Mouse (Mus musculus) hindbrain, postnatal 0 days (tissue): Measurements from ENCODE around the gene C130073F10Rik. TPM values are rescaled to one million over a fixed set of nuclear protein-coding genes. Genes with fewer than 3 reads are reported as not detected.
A peak's percentile ranks its signal among the peaks of the same experiment; 100 is the strongest.
"Not testable (repeated sequence)": the region's sequence is repeated elsewhere in the genome, so short reads cannot be mapped to it uniquely, and the experiment has no call there.

Experiments
- ATAC-seq: fragments of 200-750 bp; cut with Nextera tagmentation; 2 replicates; pipeline ENCODE4 v1.8.0; 2017; ENCODE audit warnings: mild to moderate bottlenecking, moderate TSS enrichment, moderate library complexity
- DNase-seq: peaks from one replicate; pipeline ENCODE4 v3.0.0-alpha.2; 2015; ENCODE audit warnings: low spot score
- H3K27ac ChIP-seq: fragments of 300-500 bp; sonication (generic); 2 replicates; pipeline ENCODE4 v1.5.1; 2014; ENCODE audit warnings: mild to moderate bottlenecking
- H3K27me3 ChIP-seq: fragments of 300-500 bp; sonication (generic); 2 replicates; pipeline ENCODE4 v1.6.1; 2014; ENCODE audit warnings: low read length, mixed read lengths; ENCODE audit not compliant: insufficient read depth
- H3K36me3 ChIP-seq: fragments of 300-500 bp; sonication (generic); 2 replicates; pipeline ENCODE4 v1.6.1; 2014; ENCODE audit warnings: low read length, mixed read lengths; ENCODE audit not compliant: insufficient read depth
- H3K4me1 ChIP-seq: fragments of 300-500 bp; sonication (generic); 2 replicates; pipeline ENCODE4 v1.6.1; 2014; ENCODE audit warnings: antibody characterized with exemption, low read length, mixed read lengths; ENCODE audit not compliant: insufficient read depth
- H3K4me2 ChIP-seq: fragments of 300-500 bp; sonication (generic); 2 replicates; pipeline ENCODE4 v1.6.1; 2014; ENCODE audit warnings: low read depth, mild to moderate bottlenecking, low read length, moderate library complexity, mixed read lengths
- H3K4me3 ChIP-seq: fragments of 300-500 bp; sonication (generic); 2 replicates; pipeline ENCODE4 v1.5.1; 2014; ENCODE audit warnings: low read length
- H3K9ac ChIP-seq: fragments of 300-500 bp; sonication (generic); replicated peaks from 2 replicates; pipeline ENCODE4 v1.6.1; 2014; ENCODE audit warnings: mild to moderate bottlenecking, low read length, moderate library complexity, mixed read lengths
- H3K9me3 ChIP-seq: fragments of 300-500 bp; sonication (generic); 2 replicates; pipeline ENCODE4 v1.6.1; 2016; ENCODE audit warnings: low read length, mixed read lengths
- CTCF ChIP-seq: IDR thresholded peaks from 2 replicates; pipeline ENCODE4 v1.5.1; 2016; ENCODE audit warnings: antibody characterized with exemption, control low read depth, low read depth
- WGBS: fragments of 180-500 bp; shearing (Covaris S2); extraction: QIAGEN DNeasy Blood & Tissue Kit; methylation state at CpG from one replicate; pipeline ENCODE4 v1.1.7; 2014; 5-methylcytosine and 5-hydroxymethylcytosine counted together
- polyA plus RNA-seq: library from polyadenylated mRNA; unstranded; fragments of >200 nt; fragmentation: Nextera tagmentation; extraction: Ambion mirVana; gene quantifications from 2 replicates; pipeline ENCODE4 v1.2.1, GENCODE M21; 2015
- total RNA-seq: library from RNA; depleted of rRNA; stranded (reverse); fragments of >200 nt; gene quantifications from 2 replicates; pipeline ENCODE4 v1.2.3, GENCODE M21; 2014; rRNA removed

The C130073F10Rik gene
- total and polyA plus RNA-seq, 2 experiments from 2014 or later: not detected

DNA sequence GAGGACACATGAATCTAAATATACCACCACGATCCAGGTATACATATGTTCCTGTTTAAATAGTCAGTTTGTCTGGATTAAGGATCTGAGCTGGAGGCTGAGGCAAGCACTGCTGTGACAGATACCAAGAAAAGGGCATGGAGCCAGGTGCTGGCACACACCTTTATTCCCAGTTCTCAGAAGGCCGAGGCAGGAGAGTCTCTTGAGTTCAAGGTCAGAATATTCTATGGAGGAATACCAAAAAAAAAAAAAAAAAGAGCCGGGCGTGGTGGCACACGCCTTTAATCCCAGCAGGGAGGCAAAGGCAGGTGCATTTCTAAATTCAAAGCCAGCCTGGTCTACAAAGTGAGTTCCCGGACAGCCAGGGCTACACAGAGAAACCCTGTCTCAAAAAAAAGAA lies 31.3 kb downstream of the C130073F10Rik start:
- H3K27ac ChIP-seq: no peak overlapping the region
- H3K9me3 ChIP-seq: no peaks in the 10 kb centered on the region
- DNase-seq: no peak
- no peaks in the 10 kb centered on the region for H3K27me3 ChIP-seq
- ATAC-seq: no peak
- no peak overlapping the region for H3K4me2 ChIP-seq
- no peak overlapping the region for H3K9ac ChIP-seq
- no peaks in the 10 kb centered on the region for H3K36me3 ChIP-seq
- H3K4me1 ChIP-seq: no peaks in the 10 kb centered on the region
- no peak for TF ChIP-seq CTCF
- 92% methylated on average over 6 of the region's 6 CpGs for WGBS
- no peak overlapping the region for H3K4me3 ChIP-seq

- Histone ChIP-seq H3K4me1 (no peaks in the 10 kb centered on the region), H3K4me2 (no peak overlapping the region), H3K4me3 (no peak overlapping the region), H3K9ac (no peak overlapping the region), H3K36me3 (no peaks in the 10 kb centered on the region), H3K9me3 (no peaks in the 10 kb centered on the region), H3K27ac (no peak overlapping the region), H3K27me3 (no peaks in the 10 kb centered on the region)
- WGBS: 42% methylated on average over 6 of the region's 6 CpGs
- peak; percentile 74 for TF ChIP-seq CTCF
- peak; percentile 78 for ATAC-seq
- peak; percentile 70 for DNase-seq
These were observed 32.7 kb downstream of the C130073F10Rik start for GRCm38 (mm10) chr4:101860873-101861272.

DNA sequence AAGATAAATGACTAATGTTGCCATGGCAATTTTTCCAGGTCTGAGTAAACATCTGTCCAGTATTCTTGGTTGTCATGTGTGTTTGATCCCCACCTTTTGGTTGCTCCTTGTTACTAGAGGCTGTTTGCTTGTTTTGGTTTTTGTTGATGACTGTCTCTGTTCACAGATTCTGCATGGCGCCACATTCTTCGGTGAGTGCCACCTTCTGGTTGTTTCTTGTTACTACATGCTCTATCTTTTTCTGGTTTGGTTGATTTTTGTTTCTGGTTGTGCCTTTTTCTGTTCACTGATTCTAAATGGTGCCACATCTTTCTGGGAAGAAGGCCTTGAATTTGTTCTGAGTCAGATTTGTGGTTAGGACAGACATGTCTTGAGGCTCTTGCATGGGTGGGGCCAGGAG lies 42.7 kb downstream of the C130073F10Rik start:
- no peaks in the 10 kb centered on the region for H3K36me3 ChIP-seq
- no peak overlapping the region for H3K4me3 ChIP-seq
- 64% methylated on average over 2 of the region's 2 CpGs for WGBS
- peaks cover 4% of the 10 kb centered on the region; the same call in 1 of the 2 replicates for H3K9me3 ChIP-seq
- ATAC-seq (no peak), DNase-seq (no peak)
- no peak for TF ChIP-seq CTCF
- H3K9ac ChIP-seq: no peak overlapping the region
- no peak overlapping the region for H3K4me2 ChIP-seq
- H3K27me3 ChIP-seq: no peaks in the 10 kb centered on the region
- H3K27ac ChIP-seq: no peak overlapping the region
- H3K4me1 ChIP-seq: no peaks in the 10 kb centered on the region

DNA sequence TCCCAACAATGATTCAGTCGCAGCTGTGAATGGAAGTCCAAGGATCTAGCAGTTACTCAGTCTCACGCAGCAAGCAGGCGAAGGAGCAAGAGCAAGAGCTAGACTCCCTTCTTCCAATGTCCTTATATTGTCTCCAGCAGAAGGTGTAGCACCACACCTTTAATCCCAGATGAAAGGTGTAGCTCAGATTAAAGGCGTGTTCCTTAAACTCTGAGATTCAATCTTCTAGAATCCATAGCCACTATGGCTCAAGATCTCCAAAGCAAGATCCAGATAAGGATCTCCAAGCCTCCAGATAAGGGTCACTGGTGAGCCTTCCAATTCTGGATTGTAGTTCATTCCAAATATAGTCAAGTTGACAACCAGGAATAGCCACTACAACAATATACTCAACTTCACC lies 49.7 kb downstream of the C130073F10Rik start, which contains the start of gene B020004J07Rik:
Gene B020004J07Rik (minus strand): TSS at position 101 of the 400 bp plus-strand sequence.
- not testable (repeated sequence) for H3K27me3 ChIP-seq, H3K4me1 ChIP-seq, H3K4me2 ChIP-seq, H3K36me3 ChIP-seq, DNase-seq, ATAC-seq, H3K9ac ChIP-seq, H3K4me3 ChIP-seq, H3K9me3 ChIP-seq, H3K27ac ChIP-seq
- WGBS: 87% methylated on average over 3 of the region's 4 CpGs

Other genes with a start within 250 kb of the C130073F10Rik start
- gene Leprot, start 246.1 kb downstream of the C130073F10Rik start, total RNA-seq: 53.1 and 58.0 TPM in 2 replicates
- gene Leprot, start 246.1 kb downstream of the C130073F10Rik start, polyA plus RNA-seq: 78.7 and 79.1 TPM in 2 replicates
- gene Lepr, start 176.4 kb downstream of the C130073F10Rik start, total RNA-seq: 4.3 and 6.6 TPM in 2 replicates
- 3.7 and 3.8 TPM in 2 replicates for gene Lepr, start 176.4 kb downstream of the C130073F10Rik start, polyA plus RNA-seq
- gene B020004J07Rik, start 49.8 kb downstream of the C130073F10Rik start, total RNA-seq: not detected in 2 replicates
- not detected in 2 replicates for gene B020004J07Rik, start 49.8 kb downstream of the C130073F10Rik start, polyA plus RNA-seq
- not detected in 2 replicates for gene Gm12800, start 15.3 kb upstream of the C130073F10Rik start, total RNA-seq
- gene Gm12800, start 15.3 kb upstream of the C130073F10Rik start, polyA plus RNA-seq: not detected in 2 replicates
- not detected in 2 replicates for gene Gm12794, start 46.6 kb upstream of the C130073F10Rik start, total RNA-seq
- not detected in 2 replicates for gene Gm12794, start 46.6 kb upstream of the C130073F10Rik start, polyA plus RNA-seq
- not detected in 2 replicates for gene Gm12790, start 87.3 kb upstream of the C130073F10Rik start, total RNA-seq
- gene Gm12790, start 87.3 kb upstream of the C130073F10Rik start, polyA plus RNA-seq: not detected in 2 replicates
- gene Gm12789, start 92.8 kb upstream of the C130073F10Rik start, total RNA-seq: not detected in 2 replicates
- gene Gm12789, start 92.8 kb upstream of the C130073F10Rik start, polyA plus RNA-seq: not detected in 2 replicates
- gene Pde4b, start 193.8 kb upstream of the C130073F10Rik start, total RNA-seq: 62.5 and 64.7 TPM in 2 replicates
- 46.2 and 46.8 TPM in 2 replicates for gene Pde4b, start 193.8 kb upstream of the C130073F10Rik start, polyA plus RNA-seq